Mouse (Mus musculus) ES-Bruce4 (cell line): ENCODE results near the gene Btbd16.

Source experiments
- EP300 ChIP-seq: IDR thresholded peaks from 2 replicates; pipeline ENCODE4 v1.6.1; 2011; ENCODE audit warnings: low read depth, low read length; ENCODE audit not compliant: insufficient read depth
- POLR2A ChIP-seq: IDR thresholded peaks from one replicate; pipeline ENCODE4 v1.8.1; 2011; ENCODE audit warnings: low read length; ENCODE audit not compliant: insufficient read depth

DNA sequence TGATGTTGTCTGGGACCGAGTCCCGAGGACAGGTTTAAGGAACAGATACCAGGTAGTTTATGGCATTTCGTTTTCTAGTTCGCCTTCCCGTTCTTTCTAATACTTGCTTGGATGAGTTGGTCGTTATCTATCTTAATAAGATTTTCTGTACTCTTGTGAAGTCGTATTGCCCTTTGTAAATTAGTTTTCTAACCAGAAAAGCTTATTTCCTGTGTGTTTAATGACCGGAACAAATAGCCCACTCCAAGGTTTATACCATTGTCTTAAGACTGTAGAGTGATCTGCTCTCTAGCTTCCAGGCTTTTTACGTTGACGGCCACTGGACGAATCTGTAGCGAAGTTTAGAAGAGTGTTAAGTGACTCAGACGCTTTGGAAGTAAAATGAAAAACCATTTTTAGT lies 92.8 kb downstream of the Btbd16 start:
- no peak for TF ChIP-seq POLR2A
- no peak for TF ChIP-seq EP300
